Mouse (Mus musculus): ENCODE results near the gene Mxi1.

DNA sequence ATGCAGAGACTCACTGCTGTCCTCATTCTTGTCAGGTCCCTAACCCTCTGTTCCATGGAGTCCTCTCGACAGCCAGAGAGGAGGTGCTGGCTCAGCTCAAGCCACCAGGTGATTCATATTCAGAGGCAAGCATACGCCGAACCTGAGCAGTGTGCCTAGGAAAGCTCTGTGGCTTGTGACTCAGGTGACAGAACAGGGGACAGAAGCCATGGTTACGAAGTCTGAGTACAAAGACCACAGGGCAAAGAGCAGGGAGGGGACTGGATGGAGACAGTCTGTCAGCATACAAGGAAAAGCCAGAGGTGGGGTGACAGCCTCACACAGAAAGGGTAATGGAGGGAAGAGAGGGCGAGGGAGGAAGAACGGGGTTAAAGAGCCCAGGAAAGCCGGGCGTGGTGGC, 4.7 kb upstream of the Mxi1 start:
- no peak for TF ChIP-seq CTCF (conservative IDR thresholded peaks at IDR 0.05; ENCODE audit: low read length)
- no peak for TF ChIP-seq POU5F1 (IDR thresholded peaks at IDR 0.05; ENCODE audit: borderline replicate concordance, low read length)
